Mouse (Mus musculus): Measurements from ENCODE around the gene Nmbr.
A peak's percentile ranks its signal among the peaks of the same experiment; 100 is the strongest.

Gene Nmbr

GRCm38 (mm10) chr10:14718114-14718513, 12.7 kb downstream of the Nmbr start, which contains the start of gene Gje1:
Gene Gje1 (minus strand): TSS chr10:14718214.
- Histone ChIP-seq H3K9me3 (ENCODE audit: low read length) (no peaks in the 10 kb centered on the region), H3K4me3 (replicated peaks; ENCODE audit: low read length) (no peak within 1 kb of the TSS), H3K36me3 (ENCODE audit: insufficient read depth, low read length) (no peaks in the 10 kb centered on the region), H3K4me1 (replicated peaks; ENCODE audit: low read depth, low read length) (no peaks in the 10 kb centered on the region), H3K27me3 (ENCODE audit: insufficient read depth, low read length) (no peaks in the 10 kb centered on the region)
- TF ChIP-seq CTCF (conservative IDR thresholded peaks at IDR 0.05; ENCODE audit: low read length) = no peak
- TF ChIP-seq NANOG (IDR thresholded peaks at IDR 0.05; ENCODE audit: borderline replicate concordance, low read length) = no peak
- TF ChIP-seq POU5F1 (IDR thresholded peaks at IDR 0.05; ENCODE audit: borderline replicate concordance, low read length) = no peak

DNA sequence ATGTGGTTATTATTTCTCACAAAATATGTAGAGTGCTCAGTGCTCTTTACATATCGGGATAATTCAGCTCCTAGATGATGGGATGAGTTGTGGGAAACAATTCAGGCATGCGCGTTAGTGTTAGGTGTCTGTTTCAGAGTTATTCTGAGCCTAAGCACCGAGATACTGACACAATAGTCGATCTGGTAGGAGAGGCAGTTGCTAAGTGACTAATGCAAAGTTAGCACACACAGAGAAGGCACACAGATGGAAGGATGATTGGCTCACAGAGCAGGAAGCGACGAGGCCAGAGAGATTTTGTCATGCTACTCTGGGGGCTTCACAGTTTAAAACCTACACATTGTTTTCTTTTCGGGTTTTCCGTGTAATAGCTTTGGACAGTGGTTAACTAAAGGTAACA, 20.3 kb downstream of the Nmbr start:
- no peaks in the 10 kb centered on the region for H3K4me1 ChIP-seq (replicated peaks; ENCODE audit: low read depth, low read length)
- no peaks in the 10 kb centered on the region for H3K36me3 ChIP-seq (ENCODE audit: insufficient read depth, low read length)
- H3K27me3 ChIP-seq (ENCODE audit: insufficient read depth, low read length) = no peaks in the 10 kb centered on the region
- no peaks in the 10 kb centered on the region for H3K9me3 ChIP-seq (ENCODE audit: low read length)
- TF ChIP-seq POU5F1 (IDR thresholded peaks at IDR 0.05; ENCODE audit: borderline replicate concordance, low read length) (no peak), CTCF (conservative IDR thresholded peaks at IDR 0.05; ENCODE audit: low read length) (no peak), NANOG (IDR thresholded peaks at IDR 0.05; ENCODE audit: borderline replicate concordance, low read length) (no peak)
- no peak overlapping the region for H3K4me3 ChIP-seq (replicated peaks; ENCODE audit: low read length)

DNA sequence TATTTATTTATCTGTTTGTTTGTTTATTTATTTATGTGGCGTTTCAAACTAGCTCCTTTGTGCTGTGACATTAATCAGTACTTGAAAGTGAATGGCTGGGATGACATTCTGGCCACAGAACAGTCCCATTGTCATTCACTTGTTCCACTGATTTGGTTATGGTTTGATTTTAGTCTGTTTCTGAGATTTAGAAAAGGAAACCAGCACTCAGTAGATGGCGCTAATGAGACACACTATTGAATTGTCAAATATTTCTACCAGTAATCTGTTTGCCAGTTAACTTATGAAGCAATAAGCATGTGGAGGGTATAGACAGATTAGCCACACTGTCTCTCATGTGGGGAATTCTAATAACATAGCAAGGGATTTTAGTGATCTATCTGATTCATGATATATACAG, 28.9 kb downstream of the Nmbr start:
- Histone ChIP-seq H3K27me3 (ENCODE audit: insufficient read depth, low read length) (no peaks in the 10 kb centered on the region), H3K4me1 (replicated peaks; ENCODE audit: low read depth, low read length) (no peaks in the 10 kb centered on the region), H3K9me3 (ENCODE audit: low read length) (no peaks in the 10 kb centered on the region), H3K4me3 (replicated peaks; ENCODE audit: low read length) (no peak overlapping the region), H3K36me3 (ENCODE audit: insufficient read depth, low read length) (no peaks in the 10 kb centered on the region)
- no peak for TF ChIP-seq NANOG (IDR thresholded peaks at IDR 0.05; ENCODE audit: borderline replicate concordance, low read length)
- peak; percentile 56 for TF ChIP-seq CTCF (conservative IDR thresholded peaks at IDR 0.05; ENCODE audit: low read length)

DNA sequence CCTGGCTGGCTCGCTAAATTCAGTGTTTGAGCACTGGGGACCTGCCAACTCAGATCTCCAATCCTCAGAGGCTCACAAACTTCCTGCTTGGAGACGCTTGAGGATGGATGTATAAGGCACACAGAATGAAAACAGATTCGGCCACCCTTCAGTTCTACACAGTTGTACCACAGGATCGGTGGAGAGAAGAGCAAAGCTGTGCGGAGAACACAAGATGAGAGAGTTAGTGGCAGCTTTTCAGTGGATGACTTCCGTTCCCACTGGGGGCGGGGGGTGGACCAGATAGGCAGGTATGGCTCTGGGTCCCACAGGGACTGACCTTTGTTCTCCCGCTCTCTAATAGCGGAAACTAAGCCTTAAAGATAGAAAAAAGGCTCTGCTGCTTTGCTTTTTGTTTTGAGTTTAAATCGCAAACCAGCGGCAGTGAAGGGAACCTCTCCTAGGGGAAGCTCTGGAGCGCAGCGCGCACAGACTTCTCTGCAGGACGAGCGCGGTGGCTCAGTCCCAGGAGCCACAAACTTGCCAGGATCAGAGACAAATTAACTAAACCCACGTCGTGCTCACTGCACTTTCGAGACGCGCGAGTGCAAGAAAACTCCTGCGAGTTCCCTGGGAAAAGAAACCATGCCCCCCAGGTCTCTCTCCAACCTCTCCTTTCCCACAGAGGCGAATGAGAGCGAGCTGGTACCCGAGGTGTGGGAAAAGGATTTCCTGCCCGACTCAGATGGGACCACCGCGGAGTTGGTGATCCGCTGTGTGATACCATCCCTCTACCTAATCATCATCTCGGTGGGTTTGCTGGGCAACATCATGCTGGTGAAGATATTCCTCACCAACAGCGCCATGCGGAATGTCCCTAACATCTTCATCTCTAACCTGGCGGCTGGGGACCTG, 54.5 kb downstream of the Nmbr start:
- TF ChIP-seq NANOG (IDR thresholded peaks at IDR 0.05; ENCODE audit: borderline replicate concordance, low read length) = no peak
- no peak for TF ChIP-seq CTCF (conservative IDR thresholded peaks at IDR 0.05; ENCODE audit: low read length)
- TF ChIP-seq POU5F1 (IDR thresholded peaks at IDR 0.05; ENCODE audit: borderline replicate concordance, low read length) = no peak
- peak overlapping the region; percentile 78 for H3K4me3 ChIP-seq (replicated peaks; ENCODE audit: low read length)
- H3K27me3 ChIP-seq (ENCODE audit: insufficient read depth, low read length) = peaks cover 16% of the 10 kb centered on the region
- H3K36me3 ChIP-seq (ENCODE audit: insufficient read depth, low read length) = no peaks in the 10 kb centered on the region
- peaks cover 6% of the 10 kb centered on the region for H3K4me1 ChIP-seq (replicated peaks; ENCODE audit: low read depth, low read length)
- no peaks in the 10 kb centered on the region for H3K9me3 ChIP-seq (ENCODE audit: low read length)

GRCm38 (mm10) chr10:14760618-14761017, 55.2 kb downstream of the Nmbr start:
- Histone ChIP-seq H3K4me1 (replicated peaks; ENCODE audit: low read depth, low read length) (peaks cover 6% of the 10 kb centered on the region), H3K4me3 (replicated peaks; ENCODE audit: low read length) (peak overlapping the region; percentile 78), H3K9me3 (ENCODE audit: low read length) (no peaks in the 10 kb centered on the region), H3K36me3 (ENCODE audit: insufficient read depth, low read length) (no peaks in the 10 kb centered on the region), H3K27me3 (ENCODE audit: insufficient read depth, low read length) (peaks cover 16% of the 10 kb centered on the region)
- TF ChIP-seq CTCF (conservative IDR thresholded peaks at IDR 0.05; ENCODE audit: low read length) (no peak), NANOG (IDR thresholded peaks at IDR 0.05; ENCODE audit: borderline replicate concordance, low read length) (no peak), POU5F1 (IDR thresholded peaks at IDR 0.05; ENCODE audit: borderline replicate concordance, low read length) (no peak)

- Histone ChIP-seq H3K4me3 (replicated peaks; ENCODE audit: low read length) (no peak overlapping the region), H3K9me3 (ENCODE audit: low read length) (no peaks in the 10 kb centered on the region), H3K27me3 (ENCODE audit: insufficient read depth, low read length) (no peaks in the 10 kb centered on the region), H3K36me3 (ENCODE audit: insufficient read depth, low read length) (no peaks in the 10 kb centered on the region), H3K4me1 (replicated peaks; ENCODE audit: low read depth, low read length) (no peaks in the 10 kb centered on the region)
- TF ChIP-seq POU5F1 (IDR thresholded peaks at IDR 0.05; ENCODE audit: borderline replicate concordance, low read length) = no peak
- TF ChIP-seq CTCF (conservative IDR thresholded peaks at IDR 0.05; ENCODE audit: low read length) = no peak
- no peak for TF ChIP-seq NANOG (IDR thresholded peaks at IDR 0.05; ENCODE audit: borderline replicate concordance, low read length)
These were observed 65.0 kb downstream of the Nmbr start for GRCm38 (mm10) chr10:14770227-14770910.

DNA sequence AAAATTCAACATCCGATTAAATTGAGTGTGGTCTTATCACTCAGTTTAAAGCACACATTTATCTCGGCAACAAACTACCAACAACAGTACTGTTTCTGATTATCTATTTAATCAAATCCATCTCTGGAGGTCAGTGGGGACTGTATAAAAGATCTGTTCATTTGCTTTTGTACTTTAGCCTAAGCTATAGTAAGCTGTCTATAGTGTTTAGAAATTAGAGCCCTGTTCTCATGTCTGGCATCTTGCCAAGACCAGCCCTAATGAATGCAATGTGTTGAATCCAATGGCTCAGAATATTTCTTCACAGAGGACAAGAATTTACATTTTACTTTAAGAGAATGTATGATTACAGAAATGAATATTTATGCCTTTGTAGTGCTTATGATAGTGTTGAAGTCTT, 69.1 kb downstream of the Nmbr start:
- TF ChIP-seq POU5F1 (IDR thresholded peaks at IDR 0.05; ENCODE audit: borderline replicate concordance, low read length) (no peak), NANOG (IDR thresholded peaks at IDR 0.05; ENCODE audit: borderline replicate concordance, low read length) (no peak), CTCF (conservative IDR thresholded peaks at IDR 0.05; ENCODE audit: low read length) (no peak)
- H3K36me3 ChIP-seq (ENCODE audit: insufficient read depth, low read length) = no peaks in the 10 kb centered on the region
- H3K4me3 ChIP-seq (replicated peaks; ENCODE audit: low read length) = no peak overlapping the region
- H3K27me3 ChIP-seq (ENCODE audit: insufficient read depth, low read length) = no peaks in the 10 kb centered on the region
- peaks cover 2% of the 10 kb centered on the region; the same call in 1 of the 2 replicates for H3K9me3 ChIP-seq (ENCODE audit: low read length)
- no peaks in the 10 kb centered on the region for H3K4me1 ChIP-seq (replicated peaks; ENCODE audit: low read depth, low read length)

- H3K4me1 ChIP-seq (replicated peaks; ENCODE audit: low read depth, low read length) = no peaks in the 10 kb centered on the region
- TF ChIP-seq NANOG (IDR thresholded peaks at IDR 0.05; ENCODE audit: borderline replicate concordance, low read length) (no peak), POU5F1 (IDR thresholded peaks at IDR 0.05; ENCODE audit: borderline replicate concordance, low read length) (no peak), CTCF (conservative IDR thresholded peaks at IDR 0.05; ENCODE audit: low read length) (no peak)
- no peaks in the 10 kb centered on the region for H3K36me3 ChIP-seq (ENCODE audit: insufficient read depth, low read length)
- no peaks in the 10 kb centered on the region for H3K9me3 ChIP-seq (ENCODE audit: low read length)
- H3K27me3 ChIP-seq (ENCODE audit: insufficient read depth, low read length) = no peaks in the 10 kb centered on the region
- H3K4me3 ChIP-seq (replicated peaks; ENCODE audit: low read length) = no peak overlapping the region
These were observed 84.6 kb downstream of the Nmbr start for GRCm38 (mm10) chr10:14789969-14790368.

Data from E14TG2a.4 (cell line).